Mouse (Mus musculus): ENCODE results near the gene Tgfb1.
A peak's percentile ranks its signal among the peaks of the same experiment; 100 is the strongest.
"Not testable (repeated sequence)": the region's sequence is repeated elsewhere in the genome, so short reads cannot be mapped to it uniquely, and the experiment has no call there.

The Tgfb1 gene

DNA sequence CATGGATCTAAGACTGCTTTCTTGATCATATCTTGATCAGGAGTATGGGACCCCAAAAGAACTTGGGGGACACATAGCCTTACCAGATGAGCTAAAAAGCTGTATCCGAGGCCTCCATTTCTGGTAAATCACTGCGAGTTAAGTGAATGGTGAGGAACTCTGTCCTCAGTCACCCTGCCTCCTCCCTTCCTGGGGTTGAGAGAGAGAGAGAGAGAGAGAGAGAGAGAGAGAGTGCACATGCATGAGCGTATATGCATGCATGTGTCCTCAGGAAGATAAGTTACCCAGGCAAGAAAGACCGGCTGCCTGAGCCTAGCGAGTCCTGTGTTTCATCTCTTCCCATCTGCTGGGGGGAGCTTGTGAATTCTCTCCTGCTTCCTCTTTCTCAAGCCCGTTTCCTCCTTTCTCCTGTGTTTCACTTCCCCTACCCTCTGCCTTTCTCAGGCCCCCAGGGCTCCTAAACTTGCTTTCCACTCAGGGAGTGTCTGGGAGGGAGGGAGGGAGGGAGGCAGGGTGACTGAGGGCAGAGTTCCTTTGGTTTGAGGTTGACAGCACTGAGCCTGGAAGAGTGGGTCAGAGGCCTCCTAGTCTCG is 19.9 kb downstream of the Tgfb1 start:
- no peak for DNase-seq

DNA sequence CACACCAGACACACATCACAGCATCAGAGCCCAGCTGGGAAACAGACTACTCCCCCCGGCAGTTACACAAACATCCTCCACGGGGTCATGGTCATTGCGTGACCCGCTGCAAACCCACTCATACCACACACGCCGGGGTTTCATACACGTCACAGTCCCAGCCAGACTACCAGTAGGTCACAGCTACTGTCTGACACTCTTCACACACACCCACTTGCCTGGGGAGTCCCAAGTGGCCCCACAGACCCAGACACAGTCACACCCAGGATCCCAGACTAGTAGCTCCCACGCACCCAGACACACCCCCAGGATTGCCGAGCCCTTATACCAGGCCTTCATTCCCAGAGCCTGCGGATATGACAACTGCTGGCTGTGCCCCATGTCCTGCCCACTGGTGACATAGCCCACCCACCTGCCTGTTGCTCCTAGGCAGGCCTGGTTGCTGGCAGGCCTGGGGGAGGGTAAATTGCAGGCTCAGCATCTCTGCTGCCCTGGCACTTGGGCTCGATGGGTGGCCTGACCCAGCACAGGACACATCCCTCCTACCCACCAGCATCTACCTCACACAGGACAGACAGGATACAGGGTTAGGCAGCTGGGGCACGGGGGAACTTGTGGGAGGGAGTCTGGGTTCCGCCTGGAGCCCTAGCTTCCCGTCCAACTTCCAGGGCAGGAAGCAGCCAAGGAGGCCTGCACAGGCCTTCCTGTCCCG is 20.9 kb downstream of the Tgfb1 start:
- DNase-seq: peak; percentile 72

DNA sequence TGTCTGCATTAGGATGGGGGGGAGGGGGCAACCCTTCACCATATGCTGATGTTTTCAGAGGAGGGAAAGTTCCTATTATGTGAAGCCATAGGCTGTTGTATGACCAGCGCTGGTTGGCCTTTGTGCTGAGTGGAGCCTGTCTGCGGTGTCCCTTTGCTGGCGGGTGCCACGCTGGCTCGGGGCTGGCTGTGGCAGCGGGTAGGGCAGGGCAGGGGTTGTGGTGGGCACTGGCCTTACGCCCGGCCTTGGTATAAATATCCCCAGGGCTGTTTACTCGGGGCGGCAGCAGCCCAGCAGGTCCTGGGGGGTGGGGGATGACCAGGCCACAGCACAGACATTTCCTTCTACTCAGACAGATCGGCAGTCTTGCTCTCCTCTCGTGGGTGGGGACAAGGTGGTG is 23.2 kb downstream of the Tgfb1 start:
- DNase-seq: no peak

DNA sequence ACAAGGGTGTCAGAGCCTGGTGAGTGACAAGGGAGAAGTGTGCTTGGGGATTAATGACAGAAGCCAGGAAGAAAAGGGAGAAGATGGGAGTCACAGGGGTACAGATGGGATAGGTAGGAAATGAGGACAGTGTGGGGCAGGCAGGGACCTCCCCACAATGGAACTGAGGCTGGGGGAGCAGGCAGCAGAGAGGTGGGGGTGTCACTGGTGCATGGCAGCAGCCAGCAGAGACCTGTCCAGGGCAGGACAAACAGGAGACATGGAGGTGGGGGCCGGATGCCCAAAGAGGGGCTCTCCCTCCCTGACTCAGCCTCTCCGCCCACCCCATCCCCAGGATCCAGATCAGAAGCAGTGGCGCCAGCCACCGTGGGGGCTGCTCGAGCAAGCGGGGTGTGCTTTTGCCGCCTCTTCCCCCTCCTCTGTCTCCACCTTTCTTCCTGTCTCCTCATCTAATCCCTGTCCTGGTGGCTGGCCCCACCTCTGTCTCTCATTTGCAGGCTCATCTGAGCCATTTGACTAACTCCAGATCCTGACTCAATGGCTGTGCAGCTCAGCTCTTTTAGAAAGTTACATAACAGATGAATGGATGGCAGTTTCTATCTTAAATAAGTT is 23.8 kb downstream of the Tgfb1 start:
- no peak for DNase-seq

DNA sequence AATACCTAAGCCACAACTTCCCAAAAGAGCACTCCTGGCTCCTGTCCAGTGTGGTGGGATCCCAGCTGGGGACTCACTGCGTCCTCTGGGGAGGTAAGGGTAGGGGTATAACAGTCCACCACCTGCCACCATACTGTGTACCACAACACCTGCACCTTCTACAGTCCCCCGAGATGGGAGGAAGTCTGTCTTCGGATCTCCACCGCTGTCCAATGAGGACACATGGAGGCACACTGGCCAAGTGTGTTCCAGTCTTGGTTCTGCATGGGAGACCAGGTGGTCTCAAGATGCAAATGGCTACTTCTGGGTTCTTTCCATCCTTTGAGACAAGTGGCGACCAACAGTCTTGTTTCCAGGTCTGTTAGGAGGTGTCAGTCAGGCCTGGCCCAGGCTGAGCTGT is 24.4 kb downstream of the Tgfb1 start:
- no peak for DNase-seq

DNA sequence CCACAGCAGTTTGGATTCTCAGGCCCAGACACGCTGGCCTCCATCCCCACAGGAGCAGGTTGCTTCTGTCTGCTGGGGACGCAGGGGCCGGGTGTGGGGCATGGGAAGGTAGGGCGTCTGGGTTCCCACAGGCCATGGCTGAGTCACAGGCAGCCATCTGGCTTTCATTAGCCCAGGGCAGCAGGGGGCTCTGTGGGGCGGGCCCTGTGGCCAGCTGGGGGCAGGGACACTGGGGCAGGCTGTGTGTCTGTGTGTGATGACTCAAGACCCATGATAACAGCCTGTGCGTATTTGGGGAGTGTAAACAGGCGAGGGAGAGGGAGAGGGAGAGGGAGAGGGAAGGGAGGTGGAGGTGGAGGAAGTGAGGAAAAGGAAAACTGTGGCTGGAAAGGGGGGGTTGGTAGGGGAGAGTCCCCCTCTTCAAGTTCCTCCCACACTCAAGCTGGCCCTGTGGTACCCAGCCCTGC is 25.0 kb downstream of the Tgfb1 start:
- no peak for DNase-seq

DNA sequence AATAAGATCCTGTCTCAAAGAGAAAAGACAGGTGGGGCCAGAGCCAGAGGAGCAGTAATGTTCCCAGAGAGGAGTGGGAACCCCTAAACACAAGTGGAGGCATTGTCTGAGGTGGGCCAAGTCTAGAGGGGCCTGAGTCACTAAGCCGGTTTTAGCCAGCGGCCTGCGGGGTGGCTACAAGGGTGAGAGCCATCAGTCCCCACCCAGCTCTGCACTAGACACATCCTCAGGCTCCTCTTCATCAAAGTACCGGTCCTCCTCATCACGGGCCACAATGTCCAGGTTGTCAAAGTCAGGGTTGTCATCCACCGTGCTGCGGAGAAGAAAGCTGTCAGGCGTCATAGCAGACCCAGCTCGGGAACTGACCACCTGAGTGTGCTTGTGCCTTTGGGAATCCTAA is 26.0 kb downstream of the Tgfb1 start:
- DNase-seq: no peak

DNA sequence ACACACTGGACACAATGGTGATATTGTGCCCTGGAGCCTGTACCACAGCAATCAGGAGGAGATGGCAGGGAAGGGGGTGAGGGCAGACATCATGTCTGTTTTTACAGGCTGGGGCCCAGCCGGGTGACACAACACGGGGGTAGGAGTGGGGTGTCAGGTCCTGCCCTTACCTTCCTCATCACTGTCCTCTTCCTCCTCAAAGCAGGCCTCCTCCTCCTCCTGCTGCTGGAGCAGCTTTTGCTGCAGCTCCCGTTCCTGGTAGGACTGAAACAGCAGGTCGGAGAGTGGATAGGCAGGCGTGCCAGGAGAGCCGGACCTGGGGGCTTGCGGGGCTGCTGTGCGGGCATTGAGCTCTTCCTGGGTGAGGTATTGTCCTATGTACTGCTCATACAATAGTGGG is 27.8 kb downstream of the Tgfb1 start:
- DNase-seq: no peak

DNA sequence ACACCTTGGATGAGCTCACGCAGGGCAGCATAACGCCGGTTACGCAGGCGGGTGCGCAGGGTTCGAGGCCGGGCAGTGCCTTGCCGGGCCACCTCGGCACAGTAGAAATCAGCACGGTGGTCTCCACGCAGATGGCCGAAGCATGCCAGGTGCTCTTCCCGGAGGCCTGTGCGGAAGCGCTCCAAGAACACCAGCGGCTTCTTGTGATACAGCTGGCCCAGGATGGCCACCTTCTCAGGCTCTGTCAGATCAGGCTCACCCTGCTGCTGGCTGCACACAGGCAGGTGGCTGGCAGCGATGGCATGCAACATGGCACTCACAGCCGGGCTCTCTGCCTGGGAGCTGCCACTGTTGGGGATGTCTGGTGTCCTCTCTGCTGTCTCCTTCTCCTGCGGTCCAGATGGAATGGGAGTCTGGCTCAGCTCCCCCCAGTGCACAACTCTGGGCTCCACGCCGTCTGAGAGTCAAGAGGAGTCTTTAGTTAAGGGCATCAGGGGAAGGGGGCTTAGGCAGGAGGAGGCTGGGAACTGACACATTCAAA is 29.0 kb downstream of the Tgfb1 start:
- DNase-seq: no peak

DNA sequence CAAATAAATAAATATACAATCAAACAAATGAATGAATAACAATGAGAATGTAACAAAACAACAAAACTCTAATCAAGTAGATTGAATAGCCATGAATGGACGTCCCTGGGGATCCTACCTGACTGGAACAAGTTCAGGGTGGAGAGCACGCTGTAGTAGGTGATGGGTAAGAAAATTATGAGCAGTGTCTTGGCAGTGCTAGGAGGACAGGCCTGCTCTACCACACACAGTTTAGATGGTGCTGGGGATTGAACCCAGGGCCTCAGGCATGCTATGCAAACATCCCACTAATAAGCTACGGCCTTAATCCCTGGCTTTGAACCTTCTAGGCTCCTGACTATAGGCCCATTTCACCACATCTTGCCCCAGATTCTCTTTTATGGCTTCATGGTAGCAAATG is 30.7 kb downstream of the Tgfb1 start:
- no peak for DNase-seq

DNA sequence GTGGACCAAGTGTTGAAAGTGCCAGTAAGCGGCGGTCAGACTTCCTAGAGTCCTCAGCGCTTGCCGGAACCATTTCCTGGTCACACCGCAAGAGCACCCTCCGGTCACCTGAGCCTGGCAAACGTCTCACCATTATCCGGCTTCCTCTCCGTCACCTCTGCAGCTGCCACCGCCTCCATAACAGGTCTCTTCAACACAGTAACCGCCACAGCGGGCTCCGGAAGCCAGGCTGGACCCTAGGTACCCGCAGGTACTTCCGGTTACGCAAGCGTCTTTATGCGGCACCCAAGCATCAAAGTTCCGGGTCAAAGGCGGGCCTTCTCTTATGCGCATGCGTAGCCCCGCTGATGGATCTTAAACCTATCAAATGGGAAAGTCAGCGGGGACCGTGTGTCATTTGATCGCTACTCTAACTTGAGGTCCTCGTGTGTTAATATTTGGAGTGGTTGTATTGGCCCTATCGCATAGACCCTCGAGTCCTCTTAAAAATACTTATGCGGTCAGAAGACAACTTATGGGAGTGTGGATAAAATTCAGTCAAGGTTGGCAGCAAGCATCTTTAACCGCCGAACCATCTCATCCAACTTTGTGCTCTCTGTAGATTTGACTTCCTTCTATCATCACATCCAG is 32.1 kb downstream of the Tgfb1 start, which contains the start of gene Ccdc97:
Gene Ccdc97 (minus strand): TSS at position 301 of the 630 bp plus-strand sequence.
- DNase-seq: peak; percentile 95

DNA sequence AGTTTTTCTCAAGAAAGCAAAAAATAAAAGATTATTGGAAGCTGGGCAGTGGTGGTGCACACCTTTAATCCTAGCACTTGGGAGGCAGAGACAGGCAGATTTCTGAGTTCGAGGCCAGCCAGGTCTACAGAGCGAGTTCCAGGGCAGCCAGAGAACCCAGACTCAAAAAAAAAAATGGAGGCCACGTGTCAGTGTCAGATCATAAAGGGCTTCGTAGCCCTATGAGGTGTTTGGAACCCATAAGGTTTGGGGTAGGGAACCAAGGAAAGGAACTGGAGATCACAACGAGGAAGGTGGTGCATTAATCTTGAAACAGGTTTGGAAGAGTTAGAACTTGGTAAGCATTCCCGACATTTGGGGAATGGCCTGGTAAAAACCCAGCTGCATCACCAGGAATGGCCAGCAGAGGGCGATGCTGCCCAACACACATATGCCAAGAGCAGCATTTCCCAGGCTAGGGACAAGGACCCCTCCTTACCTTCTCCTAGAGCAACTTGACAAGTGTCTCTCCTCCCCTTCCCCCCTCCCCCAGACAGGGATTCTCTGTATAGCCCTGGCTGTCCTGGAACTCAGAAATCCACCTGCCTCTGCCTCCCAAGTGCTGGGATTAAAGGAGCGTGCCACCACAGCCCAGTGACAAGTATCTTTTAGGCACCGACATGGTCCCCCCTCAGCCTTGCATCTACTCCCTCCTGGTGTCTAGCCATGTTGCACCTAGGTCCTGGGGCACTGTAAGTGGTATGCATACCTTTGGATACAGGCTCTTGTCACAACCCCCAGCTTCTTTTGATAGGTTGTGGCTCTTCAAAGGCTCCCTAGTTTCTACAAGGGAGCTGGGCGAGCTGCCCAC is 33.2 kb downstream of the Tgfb1 start:
- DNase-seq: peak; percentile 72

DNA sequence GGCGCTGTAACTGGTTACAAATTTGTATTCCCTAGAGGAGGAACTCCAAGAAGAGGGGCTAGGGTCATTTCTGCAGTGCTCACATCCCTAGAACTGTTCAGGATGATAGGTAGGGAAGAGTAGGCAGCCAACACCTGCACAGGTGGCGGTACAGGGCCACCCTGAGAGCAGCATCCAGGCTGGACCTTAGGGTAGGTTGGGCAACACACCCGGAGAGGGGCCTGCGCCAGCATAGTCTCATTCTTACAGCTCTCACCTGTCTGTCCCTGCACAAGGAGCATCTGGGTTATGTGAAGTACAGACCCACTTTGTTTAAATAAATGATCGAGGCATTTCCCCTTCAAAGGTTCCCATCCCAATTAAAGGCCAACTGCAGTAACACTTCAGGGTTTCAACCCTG is 34.0 kb downstream of the Tgfb1 start:
- DNase-seq: no peak

DNA sequence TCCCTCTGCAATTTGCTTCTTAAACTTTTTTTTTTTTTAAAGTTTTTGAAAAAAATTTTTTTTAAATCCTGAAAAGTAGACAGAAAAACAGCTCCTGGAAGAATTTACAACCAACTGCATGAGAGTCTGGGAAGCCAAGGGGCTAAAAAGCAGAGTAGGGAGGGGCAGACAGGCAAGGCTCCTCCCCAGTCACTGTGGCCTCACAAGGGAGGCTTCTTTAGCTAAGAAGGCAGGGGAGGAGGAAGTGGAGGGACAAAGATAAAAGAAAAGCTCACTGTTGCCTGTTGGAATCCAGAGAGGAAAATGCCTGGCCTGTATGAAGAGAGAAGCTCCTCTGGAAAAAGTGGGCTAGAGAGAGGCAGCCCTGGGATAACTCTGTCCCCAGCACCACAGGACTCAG is 35.0 kb downstream of the Tgfb1 start:
- not testable (repeated sequence) for DNase-seq

DNA sequence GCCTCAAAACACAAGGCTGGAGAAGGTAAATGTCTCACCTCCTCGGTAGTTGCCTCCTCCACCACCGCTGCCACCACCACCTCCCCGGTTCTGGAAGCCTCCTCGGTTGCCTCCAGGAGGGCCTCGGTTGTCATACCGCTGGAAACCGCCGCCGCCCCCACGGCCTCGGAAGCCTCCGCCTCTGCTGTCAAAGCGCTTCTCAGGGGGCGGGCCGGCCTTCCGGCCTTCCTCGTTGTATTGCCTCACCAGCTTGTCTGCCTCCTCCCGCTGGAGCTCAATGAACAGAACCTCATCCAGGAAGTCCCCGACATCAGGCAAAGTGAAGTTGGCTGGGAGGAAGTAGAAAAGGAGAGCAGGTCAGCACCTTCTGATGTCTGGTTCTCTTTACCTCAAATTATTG is 39.1 kb downstream of the Tgfb1 start:
- no peak for DNase-seq

DNA sequence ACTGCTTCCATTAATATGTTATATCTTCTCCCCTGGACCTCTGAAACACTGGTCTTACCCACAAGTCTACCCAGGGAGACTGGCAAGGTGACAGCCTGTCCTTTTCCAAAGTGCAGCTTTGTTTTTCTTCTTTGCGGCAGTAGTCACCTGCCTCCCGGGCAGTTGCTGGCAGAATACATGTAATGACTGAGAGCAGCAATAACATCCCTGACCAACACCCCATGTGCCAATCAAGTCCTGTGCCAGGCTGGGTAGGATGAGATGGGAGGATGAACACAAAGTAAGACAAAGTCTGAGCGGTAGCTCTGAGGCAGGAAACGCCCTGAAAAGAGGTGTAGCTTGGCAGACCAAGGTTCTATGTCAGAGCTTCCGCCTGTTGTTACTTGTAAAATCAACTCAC is 41.0 kb downstream of the Tgfb1 start:
- no peak for DNase-seq

DNA sequence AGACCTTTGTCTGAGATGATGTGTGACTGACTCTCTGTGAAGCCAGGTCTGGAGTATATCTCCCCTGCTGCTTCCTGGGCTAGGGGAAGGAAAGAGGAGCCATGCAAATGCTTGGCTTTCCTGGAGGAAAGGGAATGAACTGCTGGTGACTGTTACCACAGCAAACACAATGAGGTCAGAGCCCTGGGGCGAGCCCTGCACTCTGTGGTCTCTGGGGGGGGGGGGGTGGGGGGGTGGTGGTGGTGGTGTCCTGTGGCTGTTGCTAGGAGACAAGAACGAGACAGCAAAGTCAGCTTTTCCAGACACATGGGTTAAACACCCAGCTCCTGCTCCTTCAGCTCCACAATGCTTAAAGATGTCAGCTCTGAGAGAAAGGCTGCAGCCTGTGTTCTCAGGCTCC is 42.6 kb downstream of the Tgfb1 start:
- DNase-seq: no peak

DNA sequence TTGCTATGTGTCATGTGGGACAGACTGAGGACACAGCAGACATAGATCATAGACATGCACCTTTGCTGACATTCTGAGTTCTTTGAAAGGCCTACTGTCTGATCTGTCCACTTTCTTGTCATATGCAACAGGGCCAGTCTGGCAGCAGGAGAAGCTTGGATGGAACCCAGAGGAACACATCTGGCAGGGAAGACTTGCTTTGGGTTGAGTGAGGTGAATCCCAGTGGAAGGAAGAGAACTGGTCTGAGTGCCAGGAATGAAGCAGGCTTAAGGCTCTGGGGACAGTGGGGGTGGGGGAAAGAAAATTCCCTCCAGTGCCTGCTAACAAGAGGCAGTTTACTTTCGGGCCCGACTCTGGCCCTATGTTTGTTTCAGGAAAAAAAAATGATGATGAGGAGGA is 43.1 kb downstream of the Tgfb1 start:
- no peak for DNase-seq

DNA sequence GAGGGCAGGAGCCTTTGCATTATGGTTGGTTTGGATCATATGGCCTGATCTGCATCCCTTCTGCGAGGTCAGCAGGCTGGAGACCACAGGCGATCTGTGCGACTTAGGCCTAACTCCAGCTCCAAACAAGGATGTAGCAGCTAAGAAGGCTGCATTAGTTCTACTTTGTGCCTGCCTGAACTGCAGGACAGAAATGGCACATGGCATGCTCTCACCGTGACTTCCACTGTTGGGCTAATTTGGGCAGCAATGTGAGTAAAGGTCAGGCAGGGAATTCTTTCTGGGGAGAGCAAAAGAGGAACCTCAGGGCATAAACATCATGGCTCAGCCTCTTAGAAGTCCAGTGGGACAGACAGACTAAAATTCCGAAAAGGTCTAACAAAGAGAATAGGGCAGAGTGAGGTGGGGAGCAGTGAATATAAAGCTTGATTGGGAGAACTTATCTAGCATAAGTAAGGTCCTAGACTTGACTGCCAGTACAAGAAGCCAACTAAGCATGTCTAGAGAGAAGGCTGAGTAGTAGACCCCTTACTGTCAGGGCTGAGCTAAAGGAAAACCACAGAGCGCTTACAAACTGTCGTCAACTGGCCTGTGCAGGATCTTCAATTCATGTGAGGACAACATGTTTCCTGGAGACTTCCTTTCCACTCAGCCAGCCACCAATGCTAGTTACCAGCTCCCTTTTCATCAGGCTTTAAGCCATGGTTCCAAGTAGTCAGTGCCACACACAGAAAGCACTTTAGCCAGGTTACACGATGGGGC is 44.7 kb downstream of the Tgfb1 start:
- no peak for DNase-seq

DNA sequence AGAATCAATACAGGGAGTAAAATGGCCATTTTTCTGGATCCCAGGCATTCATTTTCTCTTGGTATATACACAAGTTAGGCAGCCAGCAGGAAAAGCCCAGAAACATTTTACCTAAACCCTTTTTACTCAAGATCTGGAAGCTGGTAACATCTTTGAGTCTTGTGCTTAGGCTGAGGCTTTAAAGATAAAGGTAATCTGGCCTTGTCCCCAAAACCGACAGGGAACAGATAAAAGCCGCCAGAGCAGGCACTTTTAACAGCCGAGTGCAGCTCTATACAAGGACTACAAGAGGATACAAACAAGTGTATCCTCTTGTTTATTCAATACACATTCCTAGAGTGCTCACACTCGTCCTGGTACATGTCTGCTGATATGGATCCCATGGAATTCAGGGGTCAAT is 48.2 kb downstream of the Tgfb1 start:
- DNase-seq: no peak

DNA sequence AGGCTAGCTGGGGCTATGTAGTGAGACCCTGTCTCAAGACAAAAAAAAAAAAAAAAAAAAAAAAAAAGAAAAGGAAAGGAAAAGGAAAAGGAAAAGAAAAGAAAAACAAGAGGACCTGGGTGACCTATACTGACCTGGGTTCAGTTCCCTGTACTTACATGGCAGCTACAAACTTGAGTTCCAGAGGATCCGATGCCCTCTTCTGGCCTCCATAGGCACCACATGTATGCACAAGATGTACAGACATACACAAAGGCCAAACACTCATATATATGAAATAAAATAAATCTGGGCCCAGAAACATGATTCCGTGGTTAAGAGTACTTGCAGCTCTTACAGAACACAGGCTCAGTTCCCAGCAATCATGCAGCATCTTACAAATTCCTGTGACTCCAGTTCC is 50.1 kb downstream of the Tgfb1 start:
- DNase-seq: no peak

DNA sequence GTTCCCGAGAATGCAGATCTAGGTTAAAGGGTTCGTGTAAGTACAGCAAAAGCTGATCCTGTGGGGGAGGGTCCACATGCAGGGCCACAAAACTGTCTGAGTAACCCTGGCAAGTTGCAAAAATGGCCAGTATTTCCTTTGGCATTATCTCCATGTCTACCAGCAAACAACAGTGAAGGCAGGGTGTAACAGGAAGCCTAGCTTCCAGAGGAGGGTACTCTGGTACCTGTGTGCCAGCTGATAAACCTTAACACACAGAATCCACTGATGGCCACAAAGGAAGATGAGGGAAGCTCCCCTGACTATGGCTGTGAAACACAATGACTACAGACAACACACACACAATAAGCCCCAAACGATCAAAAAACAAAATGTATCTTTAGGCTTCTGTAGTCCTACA is 51.5 kb downstream of the Tgfb1 start:
- no peak for DNase-seq

All from kidney, adult 11 months (tissue).